Mouse (Mus musculus) liver, adult 2 months (tissue): Measurements from ENCODE around the gene 1700029P11Rik.

Experiments
- CTCF ChIP-seq: fragments of 200-500 bp; IDR thresholded peaks from 2 replicates; pipeline ENCODE4 v1.5.1; 2011; ENCODE audit warnings: low read depth, low read length, control low read depth
- POLR2A ChIP-seq: fragments of 200-500 bp; IDR thresholded peaks from 2 replicates; pipeline ENCODE4 v1.6.1; 2011; ENCODE audit warnings: low read length, control low read depth; ENCODE audit not compliant: insufficient read depth; ENCODE audit errors: extremely low read depth

DNA sequence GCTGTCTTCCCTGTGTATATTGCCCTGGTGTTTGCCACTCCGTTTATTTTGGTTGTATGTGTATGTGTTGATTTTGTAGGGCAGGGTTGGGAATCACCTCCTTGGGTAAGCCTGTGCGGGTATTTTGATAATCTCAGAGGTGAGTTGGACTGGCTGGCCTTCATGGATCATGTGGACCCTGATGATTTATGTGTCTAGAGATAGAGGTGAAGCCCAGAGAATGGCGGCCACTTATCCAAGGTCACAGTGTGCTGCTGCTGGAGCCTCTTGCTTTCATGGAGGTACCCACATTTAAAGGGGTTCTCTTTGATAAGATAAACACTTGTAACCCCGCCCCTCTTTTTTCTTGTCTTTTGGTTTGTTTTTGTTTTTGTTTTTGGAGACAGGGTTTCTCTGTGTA is 40.6 kb upstream of the 1700029P11Rik start:
- TF ChIP-seq CTCF (no peak), POLR2A (no peak)
